Mouse (Mus musculus): ENCODE measurements around the gene Tnmd.

Gene Tnmd

DNA sequence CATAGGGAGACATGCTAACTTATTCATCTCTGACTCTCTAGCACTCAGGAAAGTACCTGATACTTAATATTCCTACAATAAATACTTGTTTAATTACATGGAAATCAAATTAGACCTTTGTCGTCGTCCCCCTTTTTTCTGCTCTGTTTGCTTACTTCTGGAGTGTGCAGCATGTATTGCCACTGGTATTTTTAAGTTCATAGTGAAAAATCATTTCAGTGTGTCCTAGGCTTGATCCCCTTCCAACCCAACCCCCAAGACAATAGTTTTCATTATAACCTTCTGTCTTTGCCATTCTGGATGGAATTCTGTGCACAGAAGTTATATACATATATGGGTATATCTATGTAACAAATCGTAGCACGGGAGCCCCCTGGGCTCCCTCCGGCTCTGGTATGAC is at the start of gene Tnmd:
Gene Tnmd (plus strand): TSS at position 301 of the 400 bp plus-strand sequence.
- DNase-seq (ENCODE audit: low spot score): no peak

DNA sequence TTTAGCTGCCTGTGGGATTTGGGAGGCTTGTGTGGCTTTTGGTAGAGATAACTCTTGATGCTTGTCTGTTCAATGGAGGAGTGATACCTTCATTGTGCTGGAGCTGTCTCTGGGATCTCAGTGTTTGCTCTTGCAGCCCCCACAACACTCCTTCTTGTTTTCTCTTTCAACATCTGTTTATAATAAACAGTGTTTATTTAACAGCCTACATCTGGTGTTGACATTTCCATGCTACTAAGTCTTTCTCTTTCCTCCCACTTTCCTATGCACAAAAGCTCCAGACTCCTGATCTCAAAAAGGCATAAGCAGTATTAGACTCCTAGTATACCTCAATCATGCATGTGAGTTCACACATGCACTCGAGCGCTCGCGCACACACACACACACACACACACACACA is 2.9 kb downstream of the Tnmd start:
- no peak for DNase-seq (ENCODE audit: low spot score)

DNA sequence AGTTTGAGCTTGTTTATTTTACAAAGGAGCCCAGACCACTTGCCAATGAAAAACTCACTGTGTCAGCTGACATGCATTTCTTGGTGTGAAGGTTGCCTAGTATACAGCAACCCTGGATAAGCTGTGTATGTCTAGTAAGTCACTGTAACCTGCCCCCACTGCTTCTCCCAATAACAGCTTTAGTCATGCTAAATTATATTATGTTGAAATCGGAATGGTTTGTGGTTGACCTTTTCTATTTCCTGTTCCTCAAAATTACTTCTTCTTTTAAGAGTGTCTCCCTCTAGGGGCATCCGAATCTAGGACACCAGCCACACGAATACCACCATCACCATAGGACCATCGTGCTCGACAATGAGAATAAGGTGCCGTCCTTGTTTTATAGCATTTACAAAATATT is 19.0 kb downstream of the Tnmd start:
- no peak for DNase-seq (ENCODE audit: low spot score)

DNA sequence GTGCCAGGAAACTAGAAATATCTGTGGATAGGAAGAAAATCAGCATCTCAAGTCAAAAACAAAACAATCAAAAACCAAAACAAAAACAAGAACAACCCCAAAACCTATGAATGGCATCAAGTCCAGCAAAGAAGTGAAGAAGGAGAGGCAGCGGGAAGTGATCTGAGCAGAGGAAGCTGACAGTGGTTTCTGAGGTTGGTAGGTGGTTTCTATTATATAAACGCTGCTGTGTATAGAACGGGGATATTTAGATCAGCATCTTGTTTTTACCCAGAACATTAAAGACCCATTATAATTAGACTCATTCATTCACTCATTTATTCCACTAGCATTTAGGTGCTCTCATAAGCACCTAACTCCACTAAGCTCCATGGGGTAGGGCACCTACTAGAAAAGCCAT is 36.5 kb downstream of the Tnmd start:
- DNase-seq (ENCODE audit: low spot score): no peak

DNA sequence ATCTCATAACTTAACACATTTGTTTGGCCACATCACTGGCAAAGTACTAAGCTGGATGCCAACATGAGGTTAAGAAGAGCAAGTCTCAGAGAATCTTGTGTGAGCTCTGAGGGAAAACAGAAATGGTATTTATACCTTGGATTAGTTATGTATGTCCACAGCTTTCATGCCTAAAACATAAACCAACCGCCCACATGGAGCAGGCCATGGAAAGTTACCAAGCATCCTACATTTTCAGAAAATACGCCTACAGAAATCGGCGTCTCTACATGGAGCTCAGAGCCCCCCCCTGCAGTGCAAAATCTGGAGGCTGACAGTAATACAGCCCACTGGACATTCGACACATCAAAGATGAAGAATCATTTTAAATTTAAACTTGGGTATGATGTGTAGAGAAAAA is 37.3 kb downstream of the Tnmd start:
- DNase-seq (ENCODE audit: low spot score): no peak

DNA sequence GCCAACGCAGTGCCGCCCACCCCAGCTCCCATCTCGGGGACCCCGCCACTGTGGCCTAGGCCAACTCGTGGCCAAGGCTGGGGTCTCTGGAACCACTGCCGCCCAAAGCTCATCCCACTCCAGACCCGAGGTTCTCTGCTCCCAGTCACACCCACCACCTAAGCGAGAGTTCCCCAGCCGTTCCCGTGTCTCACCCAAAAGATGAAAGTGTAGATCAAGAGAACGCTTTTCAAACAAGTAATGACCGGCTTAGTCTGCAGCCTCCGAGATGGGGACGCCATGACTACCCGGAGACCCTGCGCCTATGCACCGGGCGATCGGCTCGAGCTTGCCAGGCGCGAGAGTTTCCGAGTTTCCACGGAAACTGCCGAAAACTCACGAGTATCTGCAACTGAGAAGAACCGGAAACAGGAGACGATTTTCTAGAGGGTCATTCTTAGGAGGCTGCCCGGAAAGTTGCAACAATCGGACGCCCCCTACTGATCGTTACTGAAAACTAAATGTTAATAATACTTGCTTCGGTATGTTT is 47.3 kb downstream of the Tnmd start, which contains the start of gene Tspan6:
Gene Tspan6 (minus strand): TSS at position 416 of the 529 bp plus-strand sequence.
- DNase-seq (ENCODE audit: low spot score): peak; percentile 72

DNA sequence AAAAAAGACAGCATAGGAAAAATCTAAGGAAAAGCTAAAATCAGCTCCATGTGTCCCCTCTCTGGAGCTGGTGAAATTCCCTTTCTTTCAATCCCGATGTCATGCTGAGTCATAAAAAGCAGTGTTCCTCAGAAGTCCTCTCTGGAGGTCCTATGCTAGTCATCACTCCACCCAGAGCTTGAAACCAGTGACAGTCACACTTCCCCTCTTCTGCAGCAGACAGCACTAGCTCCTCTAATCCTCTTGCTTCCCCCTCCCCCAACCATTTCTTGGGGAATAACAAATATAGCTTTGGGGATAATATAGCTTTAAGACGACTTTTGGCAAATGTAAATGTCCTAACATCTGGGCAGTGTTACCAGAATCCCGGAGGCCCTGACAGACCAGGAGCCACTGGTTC is 57.5 kb downstream of the Tnmd start, which contains the start of gene Srpx2:
Gene Srpx2 (plus strand): TSS at position 166 of the 400 bp plus-strand sequence.
- no peak for DNase-seq (ENCODE audit: low spot score)

DNA sequence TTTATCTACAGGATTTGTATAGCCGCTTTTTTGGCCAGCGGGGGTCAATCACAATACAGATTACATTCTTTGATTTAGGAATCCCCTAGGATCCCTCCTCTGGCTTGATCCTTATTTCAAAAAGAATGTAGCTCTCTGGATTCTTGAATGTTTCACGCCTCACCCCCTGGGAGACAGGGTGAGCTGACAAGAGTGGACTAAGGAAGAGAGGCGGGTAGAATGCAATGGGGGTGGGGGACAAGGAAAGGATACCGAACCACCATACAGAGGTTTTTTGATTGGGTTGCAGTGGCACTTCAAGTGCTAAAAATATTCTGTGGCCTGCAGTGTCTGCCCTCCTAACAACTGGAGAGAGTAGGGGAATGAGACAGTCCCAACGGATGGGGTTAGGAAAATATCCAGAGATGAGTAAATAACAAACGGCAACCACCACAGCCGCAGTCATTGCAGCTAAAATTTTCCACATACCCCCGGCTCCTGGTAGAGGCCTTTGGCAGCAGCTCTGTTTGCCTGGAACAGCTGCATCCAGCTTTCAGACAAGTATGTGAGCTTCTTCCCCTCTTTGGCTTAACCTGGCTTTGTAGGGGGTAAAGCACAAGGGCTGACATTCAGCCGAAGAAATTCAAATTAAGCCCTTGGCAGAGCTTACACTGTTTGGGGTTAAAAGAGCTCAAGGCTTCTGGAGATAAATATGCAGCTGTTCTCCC is 60.8 kb downstream of the Tnmd start:
- DNase-seq (ENCODE audit: low spot score): no peak

DNA sequence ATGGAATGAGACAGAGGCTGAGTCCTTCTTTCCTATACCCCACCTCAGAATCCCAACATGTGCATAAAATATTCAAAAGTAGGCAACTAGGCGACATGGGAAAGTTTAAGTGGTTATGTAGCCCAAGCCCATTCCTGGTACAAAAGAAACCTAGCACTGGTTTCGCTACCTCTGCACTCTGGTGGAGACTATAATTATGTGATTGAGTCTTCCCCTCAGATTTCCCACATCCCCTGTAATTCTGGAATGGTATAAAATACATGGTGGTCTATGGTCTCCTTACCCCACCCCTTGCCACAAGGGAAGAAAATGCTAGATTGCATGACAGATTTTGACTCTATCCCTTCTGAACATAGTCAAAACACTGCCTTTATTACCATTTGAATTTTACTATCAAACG is 62.2 kb downstream of the Tnmd start:
- no peak for DNase-seq (ENCODE audit: low spot score)

DNA sequence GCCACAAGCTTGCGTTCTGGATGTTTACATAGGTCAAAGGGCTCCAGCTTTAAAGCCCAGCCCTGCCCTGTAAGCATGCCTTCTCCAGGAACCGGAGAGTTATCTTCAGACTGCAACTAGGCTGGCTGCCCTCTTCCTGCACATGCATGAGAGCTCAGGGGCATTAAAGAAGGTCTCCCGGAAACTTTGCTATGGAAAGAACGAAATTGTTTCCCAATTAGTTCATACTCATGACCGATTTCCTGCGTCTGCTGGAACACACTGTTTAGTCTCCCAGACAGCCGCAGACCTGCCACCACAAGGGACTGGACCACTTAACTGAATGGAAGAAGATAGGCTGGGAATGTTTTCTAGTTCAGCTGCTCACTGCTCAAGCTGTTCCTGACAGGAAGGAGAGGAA is 63.4 kb downstream of the Tnmd start:
- no peak for DNase-seq (ENCODE audit: low spot score)

Data from adipocyte (in vitro differentiated cells).